ENCODE assay signal across 30 mouse cellular contexts in genomic region chr12:52876978-52877769, GRCm38 (mm10).
DNase-seq lines count a peak whose midpoint lies in the region; ATAC-seq lines count a peak whose summit lies in the region.
"Had no signal": no experiment of that assay in that cellular context is flagged by ENCODE, and none has a peak within 500 bp of the region (broad histone marks: within the 10 kb centered on the region; RNA-seq: fewer than 3 reads in every experiment).

No protein-coding gene starts in this region.

- no peaks in the 10 kb centered on the region; the same call in 1 of the 2 replicates for H3K36me3 ChIP-seq in forebrain, embryonic 10.5 days (replicated peaks)
- H3K36me3 ChIP-seq in forebrain, embryonic 13.5 days (ENCODE audit: poor library complexity, severe bottlenecking) = peaks cover 11% of the 10 kb centered on the region
- peaks cover 13% of the 10 kb centered on the region for H3K36me3 ChIP-seq in heart, embryonic 13.5 days
- no peaks in the 10 kb centered on the region for H3K36me3 ChIP-seq in liver, embryonic 12.5 days
- H3K36me3 ChIP-seq: embryonic facial prominence, embryonic 12.5 days; kidney, embryonic 15.5 days; liver, embryonic 13.5 days had no signal

- H3K9me3 ChIP-seq in forebrain, embryonic 10.5 days = no peaks in the 10 kb centered on the region
- H3K9me3 ChIP-seq in forebrain, embryonic 13.5 days (replicated peaks) = no peaks in the 10 kb centered on the region
- H3K9me3 ChIP-seq in heart, embryonic 13.5 days = no peaks in the 10 kb centered on the region
- H3K9me3 ChIP-seq in liver, embryonic 12.5 days (replicated peaks) = no peaks in the 10 kb centered on the region
- H3K9me3 ChIP-seq: embryonic facial prominence, embryonic 12.5 days; hindbrain, embryonic 15.5 days; kidney, embryonic 15.5 days; liver, embryonic 13.5 days; neural tube, embryonic 15.5 days had no signal

- H3K4me2 ChIP-seq in forebrain, embryonic 13.5 days = no peak overlapping the region
- H3K4me2 ChIP-seq in heart, embryonic 13.5 days = peak overlapping the region; percentile 45
- H3K4me2 ChIP-seq in liver, embryonic 12.5 days = no peak overlapping the region
- H3K4me2 ChIP-seq: embryonic facial prominence, embryonic 12.5 days; hindbrain, embryonic 15.5 days; kidney, embryonic 15.5 days; liver, embryonic 13.5 days; neural tube, embryonic 15.5 days had no signal

- 0 out of 2 replicates have a peak overlapping the region, but pooled peaks have one; percentile 40 for H3K27ac ChIP-seq in forebrain, embryonic 10.5 days
- no peak overlapping the region for H3K27ac ChIP-seq in forebrain, embryonic 13.5 days
- H3K27ac ChIP-seq in heart, embryonic 13.5 days (replicated peaks) = peak overlapping the region; percentile 89
- H3K27ac ChIP-seq in liver, embryonic 12.5 days = no peak overlapping the region
- H3K27ac ChIP-seq: embryonic facial prominence, embryonic 12.5 days; hindbrain, embryonic 15.5 days; kidney, embryonic 15.5 days; liver, embryonic 13.5 days; macrophage; neural tube, embryonic 15.5 days had no signal

- no peak overlapping the region for H3K9ac ChIP-seq in forebrain, embryonic 13.5 days
- no peak overlapping the region; the same call in none of the 2 replicates for H3K9ac ChIP-seq in heart, embryonic 13.5 days
- no peak overlapping the region for H3K9ac ChIP-seq in liver, embryonic 12.5 days
- H3K9ac ChIP-seq: embryonic facial prominence, embryonic 12.5 days; forebrain, postnatal 0 days; hindbrain, embryonic 15.5 days; kidney, embryonic 15.5 days; liver, embryonic 13.5 days; neural tube, embryonic 15.5 days had no signal

- peaks cover 17% of the 10 kb centered on the region; the same call in 1 of the 2 replicates for H3K27me3 ChIP-seq in forebrain, embryonic 10.5 days (ENCODE audit: poor library complexity, severe bottlenecking)
- no peaks in the 10 kb centered on the region for H3K27me3 ChIP-seq in forebrain, embryonic 13.5 days
- H3K27me3 ChIP-seq in heart, embryonic 13.5 days (replicated peaks) = no peaks in the 10 kb centered on the region
- H3K27me3 ChIP-seq in liver, embryonic 12.5 days (replicated peaks) = no peaks in the 10 kb centered on the region
- H3K27me3 ChIP-seq: CH12.LX; embryonic facial prominence, embryonic 12.5 days; hindbrain, embryonic 15.5 days; kidney, embryonic 15.5 days; liver, embryonic 13.5 days; neural tube, embryonic 15.5 days had no signal

- intact Hi-C loops in heart, postnatal 10 days (cut with DNase I) = no loop called here

- no peak for DNase-seq in forebrain, embryonic 10.5 days (ENCODE audit: extremely low spot score, low spot score)
- DNase-seq in heart, adult 8-10 months (ENCODE audit: low spot score) = peak; percentile 65
- DNase-seq in heart, postnatal 10 days = peak; percentile 79 to 85
- no peak for DNase-seq in kidney, postnatal 10 days
- DNase-seq: adrenal gland, postnatal 10 days; cerebellum, adult 8-10 months; cerebellum, postnatal 36 days; embryo, embryonic 11 days; forebrain, postnatal 0 days; gastrocnemius, postnatal 10 days; kidney, adult 18-20 months; kidney, postnatal 36 days; left cerebral cortex, postnatal 4 days; liver, embryonic 13.5 days; lung, adult 18-20 months; lung, postnatal 10 days; midbrain, embryonic 14.5 days; retina, postnatal 1 day; right cerebral cortex, postnatal 14 days had no signal

- ATAC-seq in forebrain, embryonic 13.5 days = no peak
- ATAC-seq in heart, embryonic 13.5 days (ENCODE audit: extremely low read depth, insufficient number of reproducible peaks, low FRiP score, low TSS enrichment) = no peak
- no peak for ATAC-seq in liver, embryonic 12.5 days
- no peak for ATAC-seq in erythroid progenitor cell, adult 5-6 weeks (replicated peaks; ENCODE audit: low FRiP score, poor library complexity, severe bottlenecking)
- ATAC-seq: forebrain, postnatal 0 days; inflammation-experienced regulatory T-cells, adult 6 months had no signal

- no peak overlapping the region for H3K4me3 ChIP-seq in forebrain, embryonic 10.5 days
- no peak overlapping the region for H3K4me3 ChIP-seq in forebrain, embryonic 13.5 days
- no peak overlapping the region for H3K4me3 ChIP-seq in heart, embryonic 13.5 days
- no peak overlapping the region for H3K4me3 ChIP-seq in liver, embryonic 12.5 days
- H3K4me3 ChIP-seq: embryonic facial prominence, embryonic 12.5 days; hindbrain, embryonic 15.5 days; kidney, embryonic 15.5 days; liver, embryonic 13.5 days; neural tube, embryonic 15.5 days had no signal

- H3K4me1 ChIP-seq in forebrain, embryonic 10.5 days = peaks cover 20% of the 10 kb centered on the region
- peaks cover 18% of the 10 kb centered on the region; the same call in 1 of the 2 replicates for H3K4me1 ChIP-seq in forebrain, embryonic 13.5 days
- H3K4me1 ChIP-seq in heart, embryonic 13.5 days = peaks cover 76% of the 10 kb centered on the region
- 0 out of 2 replicates have a peak, but pooled peaks cover 3% of the 10 kb centered on the region for H3K4me1 ChIP-seq in liver, embryonic 12.5 days
- H3K4me1 ChIP-seq: embryonic facial prominence, embryonic 12.5 days; kidney, embryonic 15.5 days; liver, embryonic 13.5 days; neural tube, embryonic 15.5 days had no signal

- 85% methylated on average over 8 of the region's 8 CpGs for WGBS in forebrain, embryonic 10.5 days
- WGBS in forebrain, embryonic 13.5 days = 79% methylated on average over 8 of the region's 8 CpGs
- 43% methylated on average over 8 of the region's 8 CpGs for WGBS in heart, embryonic 13.5 days
- 72% methylated on average over 8 of the region's 8 CpGs for WGBS in liver, embryonic 12.5 days (ENCODE audit: insufficient replicate concordance)

Comparison
In these comparisons a context has a peak if more than half of its experiments do, and no peak if none do; other contexts are left out.
1. H3K27ac ChIP-seq: peak in forebrain, embryonic 10.5 days (single experiment) and heart, embryonic 13.5 days (single experiment); none in forebrain, embryonic 13.5 days (single experiment) and liver, embryonic 12.5 days (single experiment).
2. DNase-seq: peak in heart, adult 8-10 months (single experiment) and heart, postnatal 10 days (2 of 2); none in forebrain, embryonic 10.5 days (single experiment) and kidney, postnatal 10 days (single experiment).